Mouse (Mus musculus): Measurements from ENCODE around the gene Fignl2. TPM values are rescaled to one million over a fixed set of nuclear protein-coding genes. Genes with fewer than 3 reads are reported as not detected.
A peak's percentile ranks its signal among the peaks of the same experiment; 100 is the strongest.

The Fignl2 gene
- total RNA-seq (2014; rRNA removed) = 1.8 and 2.3 TPM in 2 replicates
- 6.4 and 6.9 TPM in 2 replicates for polyA plus RNA-seq (2012; rRNA removed)

- Histone ChIP-seq H3K4me3 (ENCODE audit: insufficient read depth, low read depth, low read length) (peak within 1 kb of the TSS; percentile 94), H3K79me2 (ENCODE audit: control insufficient read depth, insufficient read depth, low read length) (peaks cover 48% of the 10 kb centered on the region; the same call in 1 of the 2 replicates), H3K27ac (replicated peaks; ENCODE audit: insufficient read depth, low read depth, low read length) (peak within 1 kb of the TSS; percentile 98), H3K4me1 (ENCODE audit: control insufficient read depth, insufficient read depth, low read length) (peaks cover 16% of the 10 kb centered on the region), H3K36me3 (ENCODE audit: control insufficient read depth, insufficient read depth, low read length) (no peaks in the 10 kb centered on the region), H3K9ac (ENCODE audit: low read depth, low read length) (peak within 1 kb of the TSS; percentile 99), H3K27me3 (ENCODE audit: control insufficient read depth, insufficient read depth, low read length) (no peaks in the 10 kb centered on the region)
- under 1% methylated on average over 91 of the region's 96 CpGs for WGBS
- DNase-seq (ENCODE audit: extremely low read depth, low read depth, low spot score) = peak; percentile 58
- no peak for TF ChIP-seq CTCF (IDR thresholded peaks at IDR 0.05; ENCODE audit: low read depth, low read length)
- TF ChIP-seq POLR2A (IDR thresholded peaks at IDR 0.05; ENCODE audit: extremely low read depth, insufficient read depth, low read length) = no peak
Measured at GRCm38 (mm10) chr15:101077813-101078730, at the start of gene Fignl2. Gene Fignl2, minus strand, starts transcription at chr15:101078567.

- H3K4me3 ChIP-seq (ENCODE audit: insufficient read depth, low read depth, low read length) = no peak overlapping the region
- H3K9ac ChIP-seq (ENCODE audit: low read depth, low read length) = no peak overlapping the region
- no peaks in the 10 kb centered on the region for H3K79me2 ChIP-seq (ENCODE audit: control insufficient read depth, insufficient read depth, low read length)
- H3K4me1 ChIP-seq (ENCODE audit: control insufficient read depth, insufficient read depth, low read length) = peaks cover 2% of the 10 kb centered on the region; the same call in 1 of the 2 replicates
- TF ChIP-seq CTCF (IDR thresholded peaks at IDR 0.05; ENCODE audit: low read depth, low read length) (no peak), POLR2A (IDR thresholded peaks at IDR 0.05; ENCODE audit: extremely low read depth, insufficient read depth, low read length) (no peak)
- 85% methylated on average over 12 of the region's 12 CpGs for WGBS
- H3K27me3 ChIP-seq (ENCODE audit: control insufficient read depth, insufficient read depth, low read length) = 0 out of 2 replicates have a peak, but pooled peaks cover 2% of the 10 kb centered on the region
- H3K36me3 ChIP-seq (ENCODE audit: control insufficient read depth, insufficient read depth, low read length) = no peaks in the 10 kb centered on the region
- H3K27ac ChIP-seq (replicated peaks; ENCODE audit: insufficient read depth, low read depth, low read length) = no peak overlapping the region
- no peak for DNase-seq (ENCODE audit: extremely low read depth, low read depth, low spot score)
Measured at GRCm38 (mm10) chr15:101126876-101127544, 48.6 kb upstream of the Fignl2 start.

GRCm38 (mm10) chr15:101125561-101125960 is 47.2 kb upstream of the Fignl2 start:
- 0 out of 2 replicates have a peak, but pooled peaks cover 2% of the 10 kb centered on the region for H3K27me3 ChIP-seq (ENCODE audit: control insufficient read depth, insufficient read depth, low read length)
- H3K4me3 ChIP-seq (ENCODE audit: insufficient read depth, low read depth, low read length) = no peak overlapping the region
- 95% methylated on average over 6 of the region's 6 CpGs for WGBS
- TF ChIP-seq CTCF (IDR thresholded peaks at IDR 0.05; ENCODE audit: low read depth, low read length) (no peak), POLR2A (IDR thresholded peaks at IDR 0.05; ENCODE audit: extremely low read depth, insufficient read depth, low read length) (no peak)
- no peak overlapping the region for H3K27ac ChIP-seq (replicated peaks; ENCODE audit: insufficient read depth, low read depth, low read length)
- no peak overlapping the region for H3K9ac ChIP-seq (ENCODE audit: low read depth, low read length)
- no peak for DNase-seq (ENCODE audit: extremely low read depth, low read depth, low spot score)
- peaks cover 2% of the 10 kb centered on the region; the same call in 1 of the 2 replicates for H3K4me1 ChIP-seq (ENCODE audit: control insufficient read depth, insufficient read depth, low read length)
- no peaks in the 10 kb centered on the region for H3K36me3 ChIP-seq (ENCODE audit: control insufficient read depth, insufficient read depth, low read length)
- no peaks in the 10 kb centered on the region for H3K79me2 ChIP-seq (ENCODE audit: control insufficient read depth, insufficient read depth, low read length)

GRCm38 (mm10) chr15:101123202-101123601 is 44.8 kb upstream of the Fignl2 start:
- DNase-seq (ENCODE audit: extremely low read depth, low read depth, low spot score) = no peak
- no peaks in the 10 kb centered on the region for H3K36me3 ChIP-seq (ENCODE audit: control insufficient read depth, insufficient read depth, low read length)
- no peaks in the 10 kb centered on the region for H3K79me2 ChIP-seq (ENCODE audit: control insufficient read depth, insufficient read depth, low read length)
- H3K4me3 ChIP-seq (ENCODE audit: insufficient read depth, low read depth, low read length) = no peak overlapping the region
- H3K4me1 ChIP-seq (ENCODE audit: control insufficient read depth, insufficient read depth, low read length) = no peaks in the 10 kb centered on the region
- WGBS = 83% methylated on average over 4 of the region's 4 CpGs
- H3K27me3 ChIP-seq (ENCODE audit: control insufficient read depth, insufficient read depth, low read length) = no peaks in the 10 kb centered on the region
- no peak overlapping the region for H3K27ac ChIP-seq (replicated peaks; ENCODE audit: insufficient read depth, low read depth, low read length)
- H3K9ac ChIP-seq (ENCODE audit: low read depth, low read length) = no peak overlapping the region
- TF ChIP-seq CTCF (IDR thresholded peaks at IDR 0.05; ENCODE audit: low read depth, low read length) (no peak), POLR2A (IDR thresholded peaks at IDR 0.05; ENCODE audit: extremely low read depth, insufficient read depth, low read length) (no peak)

- Histone ChIP-seq H3K9ac (ENCODE audit: low read depth, low read length) (no peak overlapping the region), H3K27ac (replicated peaks; ENCODE audit: insufficient read depth, low read depth, low read length) (no peak overlapping the region), H3K4me3 (ENCODE audit: insufficient read depth, low read depth, low read length) (no peak overlapping the region), H3K79me2 (ENCODE audit: control insufficient read depth, insufficient read depth, low read length) (no peaks in the 10 kb centered on the region), H3K27me3 (ENCODE audit: control insufficient read depth, insufficient read depth, low read length) (no peaks in the 10 kb centered on the region), H3K4me1 (ENCODE audit: control insufficient read depth, insufficient read depth, low read length) (no peaks in the 10 kb centered on the region), H3K36me3 (ENCODE audit: control insufficient read depth, insufficient read depth, low read length) (no peaks in the 10 kb centered on the region)
- TF ChIP-seq CTCF (IDR thresholded peaks at IDR 0.05; ENCODE audit: low read depth, low read length) (no peak), POLR2A (IDR thresholded peaks at IDR 0.05; ENCODE audit: extremely low read depth, insufficient read depth, low read length) (no peak)
- no peak for DNase-seq (ENCODE audit: extremely low read depth, low read depth, low spot score)
- 67% methylated on average over 2 of the region's 2 CpGs for WGBS
Measured at GRCm38 (mm10) chr15:101122290-101122589, 43.9 kb upstream of the Fignl2 start.

All from liver, adult 2 months (tissue).